9 mouse cellular contexts compared by ENCODE assay signal in genomic region chr10:59295241-59295811, GRCm38 (mm10). TPM values are rescaled to one million over a fixed set of nuclear protein-coding genes. Genes with fewer than 3 reads are reported as not detected.
DNase-seq lines count a peak whose midpoint lies in the region; ATAC-seq and TF ChIP-seq lines count a peak whose summit lies in the region.
"Had no signal": no experiment of that assay in that cellular context is flagged by ENCODE, and none has a peak within 500 bp of the region (broad histone marks: within the 10 kb centered on the region; RNA-seq: fewer than 3 reads in every experiment).

No protein-coding gene starts in this region.

- no peak overlapping the region for H3K4me3 ChIP-seq in heart, embryonic 12.5 days
- H3K4me3 ChIP-seq in bone marrow, adult 2 months (replicated peaks; ENCODE audit: control insufficient read depth, low read depth, low read length): no peak overlapping the region
- no peak overlapping the region for H3K4me3 ChIP-seq in midbrain, embryonic 14.5 days (replicated peaks; ENCODE audit: low read depth, low read length)
- no peak overlapping the region for H3K4me3 ChIP-seq in spleen, adult 2 months (ENCODE audit: extremely low read depth, insufficient read depth, insufficient read length)
- H3K4me3 ChIP-seq: lung, embryonic 15.5 days had no signal

- no peak for ATAC-seq in heart, embryonic 12.5 days (ENCODE audit: insufficient number of reproducible peaks, low FRiP score)
- peak; percentile 69 for ATAC-seq in erythroid progenitor cell, adult 5-6 weeks (replicated peaks; ENCODE audit: low FRiP score, poor library complexity, severe bottlenecking)
- ATAC-seq in inflammation-experienced regulatory T-cells, adult 6 months: peak; percentile 51
- no peak for ATAC-seq in midbrain, embryonic 14.5 days (ENCODE audit: low FRiP score, low TSS enrichment)

- 60% methylated on average over 8 of the region's 8 CpGs for WGBS in heart, embryonic 12.5 days
- WGBS in bone marrow, adult 2 months: 28% methylated on average over 8 of the region's 8 CpGs
- WGBS in midbrain, embryonic 14.5 days: 72% methylated on average over 8 of the region's 8 CpGs
- 47% methylated on average over 8 of the region's 8 CpGs for WGBS in spleen, adult 2 months

- TF ChIP-seq POLR2A in bone marrow, adult 2 months (IDR thresholded peaks at IDR 0.05; ENCODE audit: borderline replicate concordance, control insufficient read depth, low read depth, low read length): no peak
- no peak for TF ChIP-seq POLR2A in spleen, adult 2 months (IDR thresholded peaks at IDR 0.05; ENCODE audit: low read depth, low read length)

- H3K27ac ChIP-seq in heart, embryonic 12.5 days (ENCODE audit: poor library complexity, severe bottlenecking): no peak overlapping the region
- no peak overlapping the region for H3K27ac ChIP-seq in bone marrow, adult 2 months (ENCODE audit: control insufficient read depth, insufficient read depth, low read depth, low read length, poor library complexity)
- H3K27ac ChIP-seq in midbrain, embryonic 14.5 days (replicated peaks; ENCODE audit: low read depth, low read length): no peak overlapping the region
- H3K27ac ChIP-seq in spleen, adult 2 months (ENCODE audit: insufficient read depth, low read length): no peak overlapping the region
- H3K27ac ChIP-seq: lung, embryonic 15.5 days had no signal

- no peak overlapping the region for H3K9ac ChIP-seq in heart, embryonic 12.5 days
- no peak overlapping the region for H3K9ac ChIP-seq in midbrain, embryonic 14.5 days (replicated peaks; ENCODE audit: low read length)
- H3K9ac ChIP-seq: lung, embryonic 15.5 days had no signal

- peak; percentile 94 for TF ChIP-seq CTCF in bone marrow, adult 2 months (IDR thresholded peaks at IDR 0.05; ENCODE audit: control insufficient read depth, insufficient read depth, low read length)
- peak; percentile 63; the same call in 1 of the 2 replicates for TF ChIP-seq CTCF in spleen, adult 2 months (IDR thresholded peaks at IDR 0.05; ENCODE audit: extremely low read depth, insufficient read depth, insufficient read length, insufficient replicate concordance)

- H3K4me2 ChIP-seq in heart, embryonic 12.5 days: no peak overlapping the region
- H3K4me2 ChIP-seq in midbrain, embryonic 14.5 days (ENCODE audit: low read length): no peak overlapping the region
- H3K4me2 ChIP-seq: lung, embryonic 15.5 days had no signal

- peak; percentile 54 to 84 for DNase-seq in heart, adult 18-20 months
- peak; percentile 72 for DNase-seq in left cerebral cortex, postnatal 4 days
- peak; percentile 81 for DNase-seq in midbrain, embryonic 14.5 days
- peak; percentile 40 to 65 for DNase-seq in spleen, adult 2 months (ENCODE audit: low read depth in 1 of 2, low spot score in 2 of 2)

- intact Hi-C loops in left cerebral cortex, postnatal 4 days (cut with DNase I): loop anchor here (5.0 to 10.0 kb wide), 2 partner anchors 191 to 572 kb away; no protein-coding TSS in a partner anchor

- no peaks in the 10 kb centered on the region for H3K4me1 ChIP-seq in heart, embryonic 12.5 days (replicated peaks)
- no peaks in the 10 kb centered on the region; the same call in 1 of the 2 replicates for H3K4me1 ChIP-seq in bone marrow, adult 2 months (ENCODE audit: control insufficient read depth, insufficient read depth, low read length)
- H3K4me1 ChIP-seq in midbrain, embryonic 14.5 days (ENCODE audit: control insufficient read depth, insufficient read depth, low read length): no peaks in the 10 kb centered on the region
- H3K4me1 ChIP-seq in spleen, adult 2 months (ENCODE audit: control insufficient read depth, insufficient read depth, insufficient read length): no peaks in the 10 kb centered on the region
- H3K4me1 ChIP-seq: lung, embryonic 15.5 days had no signal

- no peaks in the 10 kb centered on the region for H3K36me3 ChIP-seq in heart, embryonic 12.5 days
- no peaks in the 10 kb centered on the region for H3K36me3 ChIP-seq in midbrain, embryonic 14.5 days (ENCODE audit: control insufficient read depth, insufficient read depth, low read length)
- H3K36me3 ChIP-seq in spleen, adult 2 months (ENCODE audit: control insufficient read depth, insufficient read depth, low read length): no peaks in the 10 kb centered on the region
- H3K36me3 ChIP-seq: lung, embryonic 15.5 days had no signal

- no peaks in the 10 kb centered on the region for H3K9me3 ChIP-seq in heart, embryonic 12.5 days (replicated peaks)
- no peaks in the 10 kb centered on the region for H3K9me3 ChIP-seq in midbrain, embryonic 14.5 days (ENCODE audit: control insufficient read depth, low read length)
- H3K9me3 ChIP-seq: lung, embryonic 15.5 days had no signal

- H3K27me3 ChIP-seq in heart, embryonic 12.5 days (replicated peaks): 0 out of 2 replicates have a peak, but pooled peaks cover 8% of the 10 kb centered on the region
- H3K27me3 ChIP-seq in midbrain, embryonic 14.5 days (ENCODE audit: control insufficient read depth, insufficient read depth, low read length): no peaks in the 10 kb centered on the region
- no peaks in the 10 kb centered on the region for H3K27me3 ChIP-seq in spleen, adult 2 months (ENCODE audit: control insufficient read depth, insufficient read depth, low read length)
- H3K27me3 ChIP-seq: lung, embryonic 15.5 days had no signal

RNA-seq across cellular contexts. Expression of gene P4ha1, which starts 27.8 kb away (rescaled TPM):
- 10 to 100 TPM; 49.0 to 79.8 TPM for total RNA-seq in heart, adult 18-20 months (2021)
- 58.9 and 59.3 TPM in 2 replicates for polyA plus RNA-seq in heart, embryonic 12.5 days (2016; fragmentation: Nextera tagmentation; extraction: Ambion mirVana)
- 6.2 and 12.4 TPM in 2 replicates for polyA plus RNA-seq in bone marrow, adult 2 months (2011; ENCODE audit: insufficient read depth, insufficient read length, low replicate concordance, missing spikeins)
- 2.5 and 6.5 TPM in 2 replicates for total RNA-seq in erythroid progenitor cell, adult 5-6 weeks (2015; ENCODE audit: low replicate concordance)
- 8.9 and 12.9 TPM in 2 replicates for total RNA-seq in erythroid progenitor cell, adult 5-6 weeks (2017; ENCODE audit: low replicate concordance)
- 10 to 100 TPM; 14.8 to 36.1 (median 28.0) TPM for polyA plus RNA-seq in inflammation-experienced regulatory T-cells, adult 6 months (2017; shearing (Covaris generic))
- 10 to 100 TPM; 21.1 to 21.8 TPM for total RNA-seq in left cerebral cortex, postnatal 4 days (2021)
- polyA plus RNA-seq in midbrain, embryonic 14.5 days (2014; fragmentation: Nextera tagmentation; extraction: Ambion mirVana): 15.7 and 22.4 TPM in 2 replicates
- polyA plus RNA-seq in spleen, adult 2 months (2012; rRNA removed): 5.3 and 7.1 TPM in 2 replicates

Comparison
In these comparisons a context has a peak if more than half of its experiments do, and no peak if none do; other contexts are left out.
1. ATAC-seq: peak in erythroid progenitor cell, adult 5-6 weeks (single experiment) and inflammation-experienced regulatory T-cells, adult 6 months (single experiment); none in heart, embryonic 12.5 days (single experiment) and midbrain, embryonic 14.5 days (single experiment).
2. Peak in every context shown above with its lines, with median percentiles within 50 percentile points of each other: DNase-seq.